Mouse (Mus musculus) midbrain, embryonic 16.5 days (tissue): Measurements from ENCODE around the gene Ankrd11. TPM values are rescaled to one million over a fixed set of nuclear protein-coding genes. Genes with fewer than 3 reads are reported as not detected.

Source experiments
- ATAC-seq: fragments of 200-750 bp; cut with Nextera tagmentation; 2 replicates; pipeline ENCODE4 v1.8.0; 2017; ENCODE audit warnings: moderate TSS enrichment
- H3K27ac ChIP-seq: fragments of 300-500 bp; sonication (generic); 2 replicates; pipeline ENCODE4 v1.5.1; 2014; ENCODE audit warnings: mild to moderate bottlenecking, low read length, mixed read lengths
- H3K27me3 ChIP-seq: fragments of 300-500 bp; sonication (generic); 2 replicates; pipeline ENCODE4 v1.6.1; 2014; ENCODE audit warnings: low read depth, low read length, mixed read lengths; ENCODE audit not compliant: control insufficient read depth, insufficient read depth
- H3K36me3 ChIP-seq: fragments of 300-500 bp; sonication (generic); 2 replicates; pipeline ENCODE4 v1.6.1; 2014; ENCODE audit warnings: mild to moderate bottlenecking, low read length, moderate library complexity, mixed read lengths; ENCODE audit not compliant: control insufficient read depth, insufficient read depth
- H3K4me1 ChIP-seq: fragments of 300-500 bp; sonication (generic); 2 replicates; pipeline ENCODE4 v1.6.1; 2014; ENCODE audit warnings: mild to moderate bottlenecking, low read length, mixed read lengths; ENCODE audit not compliant: control insufficient read depth, insufficient read depth
- H3K4me2 ChIP-seq: fragments of 300-500 bp; sonication (generic); 2 replicates; pipeline ENCODE4 v1.6.1; 2014; ENCODE audit warnings: mild to moderate bottlenecking, low read length, mixed read lengths
- H3K4me3 ChIP-seq: fragments of 300-500 bp; sonication (generic); 2 replicates; pipeline ENCODE4 v1.5.1; 2014; ENCODE audit warnings: low read depth, mild to moderate bottlenecking, low read length, moderate library complexity, mixed read lengths
- H3K9ac ChIP-seq: fragments of 300-500 bp; sonication (generic); 2 replicates; pipeline ENCODE4 v1.6.1; 2014; ENCODE audit warnings: low read depth, low read length, mixed read lengths
- H3K9me3 ChIP-seq: fragments of 300-500 bp; sonication (generic); replicated peaks from 2 replicates; pipeline ENCODE4 v1.6.1; 2014; ENCODE audit warnings: mild to moderate bottlenecking, low read length, mixed read lengths; ENCODE audit not compliant: control insufficient read depth, poor library complexity, severe bottlenecking
- WGBS: fragments of 180-500 bp; shearing (Covaris S2); extraction: QIAGEN DNeasy Blood & Tissue Kit; methylation state at CpG from one replicate; pipeline ENCODE4 v1.1.7; 2014; 5-methylcytosine and 5-hydroxymethylcytosine counted together
- polyA plus RNA-seq: library from polyadenylated mRNA; unstranded; fragments of >200 nt; fragmentation: Nextera tagmentation; extraction: Ambion mirVana; gene quantifications from 2 replicates; pipeline ENCODE4 v1.2.1, GENCODE M21; 2015

Ankrd11 gene
- polyA plus RNA-seq, 1 experiment from 2014 or later: 23.2 TPM

GRCm38 (mm10) chr8:122875186-122875585, 166.9 kb downstream of the Ankrd11 start:
- ATAC-seq: no peak
- Histone ChIP-seq H3K9ac (no peak overlapping the region), H3K4me2 (no peak overlapping the region), H3K36me3 (no peaks in the 10 kb centered on the region), H3K9me3 (no peaks in the 10 kb centered on the region), H3K4me3 (no peak overlapping the region), H3K4me1 (no peaks in the 10 kb centered on the region), H3K27me3 (no peaks in the 10 kb centered on the region), H3K27ac (no peak overlapping the region)
- 77% methylated on average over 5 of the region's 5 CpGs for WGBS

GRCm38 (mm10) chr8:122873171-122873570, 168.9 kb downstream of the Ankrd11 start:
- no peak overlapping the region for H3K9ac ChIP-seq
- H3K4me1 ChIP-seq: no peaks in the 10 kb centered on the region
- no peak overlapping the region for H3K4me3 ChIP-seq
- H3K36me3 ChIP-seq: no peaks in the 10 kb centered on the region
- H3K27ac ChIP-seq: no peak overlapping the region
- no peak overlapping the region for H3K4me2 ChIP-seq
- no peak for ATAC-seq
- H3K27me3 ChIP-seq: no peaks in the 10 kb centered on the region
- H3K9me3 ChIP-seq: no peaks in the 10 kb centered on the region
- WGBS: 58% methylated on average over 6 of the region's 6 CpGs

GRCm38 (mm10) chr8:122871663-122872062, 170.4 kb downstream of the Ankrd11 start:
- no peaks in the 10 kb centered on the region for H3K4me1 ChIP-seq
- no peaks in the 10 kb centered on the region for H3K27me3 ChIP-seq
- H3K9me3 ChIP-seq: no peaks in the 10 kb centered on the region
- ATAC-seq: no peak
- no peak overlapping the region for H3K9ac ChIP-seq
- H3K36me3 ChIP-seq: no peaks in the 10 kb centered on the region
- H3K4me3 ChIP-seq: no peak overlapping the region
- H3K27ac ChIP-seq: no peak overlapping the region
- 49% methylated on average over 9 of the region's 9 CpGs for WGBS
- H3K4me2 ChIP-seq: no peak overlapping the region

GRCm38 (mm10) chr8:122870377-122870863, 171.7 kb downstream of the Ankrd11 start:
- WGBS: 17% methylated on average over 31 of the region's 31 CpGs

GRCm38 (mm10) chr8:122867982-122868381, 174.1 kb downstream of the Ankrd11 start:
- Histone ChIP-seq H3K27ac (no peak overlapping the region), H3K36me3 (no peaks in the 10 kb centered on the region), H3K9ac (no peak overlapping the region), H3K4me3 (no peak overlapping the region), H3K9me3 (peaks cover 9% of the 10 kb centered on the region; the same call in 1 of the 2 replicates), H3K4me2 (no peak overlapping the region), H3K4me1 (no peaks in the 10 kb centered on the region), H3K27me3 (no peaks in the 10 kb centered on the region)
- WGBS: 83% methylated on average over 6 of the region's 6 CpGs
- ATAC-seq: no peak

More at GRCm38 (mm10) chr8:122870377-122870863, 171.7 kb downstream of the Ankrd11 start:
- H3K27ac ChIP-seq: no peak overlapping the region
- no peak for ATAC-seq
- no peaks in the 10 kb centered on the region for H3K36me3 ChIP-seq
- H3K27me3 ChIP-seq: no peaks in the 10 kb centered on the region
- H3K9ac ChIP-seq: no peak overlapping the region
- H3K4me3 ChIP-seq: no peak overlapping the region
- H3K4me1 ChIP-seq: no peaks in the 10 kb centered on the region
- peaks cover 3% of the 10 kb centered on the region; the same call in 1 of the 2 replicates for H3K9me3 ChIP-seq
- H3K4me2 ChIP-seq: no peak overlapping the region

DNA sequence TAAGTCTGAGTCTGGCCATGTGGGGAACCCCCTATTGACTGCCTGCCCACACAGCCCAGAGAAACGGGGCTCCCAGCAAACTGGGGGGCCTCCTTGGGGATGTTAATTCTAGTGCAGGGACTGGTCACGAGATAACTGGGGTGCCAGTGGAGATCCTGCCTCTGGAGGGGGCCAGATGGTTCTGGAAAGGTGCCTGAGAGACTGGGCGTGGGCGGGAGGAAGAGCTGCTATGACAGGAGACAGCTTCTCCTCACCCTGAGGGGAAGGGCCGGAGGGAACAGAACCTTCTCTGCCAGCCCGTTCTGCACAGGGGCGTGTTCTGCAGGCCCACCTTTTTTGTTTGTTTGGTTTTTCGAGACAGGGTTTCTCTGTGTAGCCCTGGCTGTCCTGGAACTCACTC, 175.8 kb downstream of the Ankrd11 start:
- no peak overlapping the region for H3K9ac ChIP-seq
- H3K36me3 ChIP-seq: no peaks in the 10 kb centered on the region
- no peak for ATAC-seq
- H3K27ac ChIP-seq: no peak overlapping the region
- H3K4me1 ChIP-seq: no peaks in the 10 kb centered on the region
- H3K27me3 ChIP-seq: no peaks in the 10 kb centered on the region
- 86% methylated on average over 8 of the region's 8 CpGs for WGBS
- H3K4me2 ChIP-seq: no peak overlapping the region
- H3K9me3 ChIP-seq: peaks cover 9% of the 10 kb centered on the region; the same call in 1 of the 2 replicates
- no peak overlapping the region for H3K4me3 ChIP-seq

DNA sequence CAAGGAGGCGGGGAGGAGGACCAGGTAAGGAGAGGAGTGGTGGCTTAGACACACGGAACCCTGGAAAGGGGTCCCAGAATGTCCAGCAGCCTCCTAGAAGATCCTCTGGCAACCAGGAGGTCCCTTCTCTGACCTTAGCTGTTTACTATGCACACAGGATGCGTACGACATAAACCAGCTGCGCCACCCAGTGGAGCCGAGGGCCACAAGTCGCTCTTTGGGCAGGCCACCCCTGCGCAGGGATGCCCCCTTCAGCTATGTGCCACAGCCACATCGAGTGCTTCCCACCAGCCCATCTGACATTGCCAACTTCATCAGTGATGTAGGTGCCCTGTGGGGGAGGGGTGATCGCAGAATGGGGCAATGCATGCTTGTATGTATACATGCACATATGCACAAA, 176.6 kb downstream of the Ankrd11 start:
- H3K27ac ChIP-seq: no peak overlapping the region
- H3K27me3 ChIP-seq: no peaks in the 10 kb centered on the region
- 0 out of 2 replicates have a peak, but pooled peaks have one; percentile 52 for ATAC-seq
- 50% methylated on average over 10 of the region's 10 CpGs for WGBS
- H3K9me3 ChIP-seq: peaks cover 9% of the 10 kb centered on the region; the same call in 1 of the 2 replicates
- no peaks in the 10 kb centered on the region for H3K4me1 ChIP-seq
- peak overlapping the region; percentile 20 for H3K4me3 ChIP-seq
- H3K36me3 ChIP-seq: no peaks in the 10 kb centered on the region
- H3K9ac ChIP-seq: no peak overlapping the region
- H3K4me2 ChIP-seq: peak overlapping the region; percentile 57

DNA sequence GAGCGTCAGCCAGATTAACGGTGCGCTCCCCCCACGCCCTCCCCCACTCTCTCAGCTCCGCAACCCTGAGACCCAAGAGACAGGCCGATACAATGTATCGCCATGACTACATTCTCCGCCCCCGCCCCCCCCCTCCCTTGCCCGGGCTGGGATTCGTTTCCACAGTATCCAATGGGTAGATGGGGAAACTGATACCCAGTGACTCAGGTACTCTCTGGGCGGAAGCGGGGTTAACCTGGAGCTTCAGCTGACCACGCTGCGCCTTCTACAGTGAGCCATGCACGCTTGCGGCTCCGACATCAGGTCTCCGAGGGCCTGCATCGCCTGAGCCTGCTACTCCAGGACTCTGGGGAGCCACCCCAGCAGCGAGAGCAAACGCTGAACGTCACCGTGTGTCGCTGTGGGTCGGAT, 177.4 kb downstream of the Ankrd11 start:
- no peaks in the 10 kb centered on the region for H3K27me3 ChIP-seq
- H3K27ac ChIP-seq: no peak overlapping the region
- WGBS: 48% methylated on average over 25 of the region's 26 CpGs
- peak overlapping the region; percentile 20 for H3K4me3 ChIP-seq
- no peaks in the 10 kb centered on the region for H3K36me3 ChIP-seq
- peak overlapping the region; percentile 39; the same call in 1 of the 2 replicates for H3K9ac ChIP-seq
- peak; percentile 36 for ATAC-seq
- no peaks in the 10 kb centered on the region for H3K4me1 ChIP-seq
- peaks cover 9% of the 10 kb centered on the region; the same call in 1 of the 2 replicates for H3K9me3 ChIP-seq
- peak overlapping the region; percentile 57 for H3K4me2 ChIP-seq

DNA sequence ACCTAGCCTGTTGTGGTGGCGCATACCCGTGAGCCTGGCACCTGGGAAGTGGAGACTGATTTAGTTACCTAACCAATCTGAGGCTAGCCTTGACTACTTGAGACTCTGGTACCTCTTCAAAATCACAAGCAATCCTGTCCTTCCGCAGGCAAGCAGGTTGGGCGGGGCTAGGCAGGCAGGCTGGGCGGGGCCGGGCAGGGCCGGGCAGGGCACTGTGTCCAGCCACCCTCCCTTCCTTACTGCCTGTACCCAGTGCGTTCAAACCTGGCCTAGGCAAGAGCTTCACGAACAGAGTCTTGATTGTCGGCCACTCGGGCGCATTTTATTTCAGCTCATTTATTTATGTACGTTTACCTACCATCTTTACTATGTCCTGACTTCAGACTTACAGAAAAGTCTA, 182.2 kb downstream of the Ankrd11 start:
- no peaks in the 10 kb centered on the region for H3K27me3 ChIP-seq
- no peak overlapping the region for H3K4me3 ChIP-seq
- H3K9ac ChIP-seq: no peak overlapping the region
- H3K27ac ChIP-seq: no peak overlapping the region
- peaks cover 3% of the 10 kb centered on the region; the same call in 1 of the 2 replicates for H3K9me3 ChIP-seq
- H3K4me1 ChIP-seq: no peaks in the 10 kb centered on the region
- no peaks in the 10 kb centered on the region for H3K36me3 ChIP-seq
- 64% methylated on average over 13 of the region's 13 CpGs for WGBS
- ATAC-seq: no peak
- no peak overlapping the region for H3K4me2 ChIP-seq
